Mouse (Mus musculus) hindbrain, embryonic 11.5 days (tissue): ENCODE results near the gene Rundc3b. TPM values are rescaled to one million over a fixed set of nuclear protein-coding genes. Genes with fewer than 3 reads are reported as not detected.

Experiments used
- ATAC-seq: fragments of 200-750 bp; cut with Nextera tagmentation; 2 replicates; pipeline ENCODE4 v1.8.0; 2017; ENCODE audit warnings: mild to moderate bottlenecking, moderate TSS enrichment, moderate library complexity; ENCODE audit not compliant: low FRiP score
- DNase-seq: peaks from one replicate; pipeline ENCODE4 v3.0.0-alpha.2; 2015; ENCODE audit warnings: low spot score
- H3K27ac ChIP-seq: fragments of 300-500 bp; sonication (generic); 2 replicates; pipeline ENCODE4 v1.5.1; 2014; ENCODE audit warnings: mild to moderate bottlenecking, low read depth, low read length
- H3K27me3 ChIP-seq: fragments of 300-500 bp; sonication (generic); 2 replicates; pipeline ENCODE4 v1.6.1; 2014; ENCODE audit warnings: mild to moderate bottlenecking, low read length, moderate library complexity, mixed read lengths; ENCODE audit not compliant: control insufficient read depth, insufficient read depth
- H3K36me3 ChIP-seq: fragments of 300-500 bp; sonication (generic); 2 replicates; pipeline ENCODE4 v1.6.1; 2014; ENCODE audit warnings: mild to moderate bottlenecking, low read length, moderate library complexity, mixed read lengths; ENCODE audit not compliant: control insufficient read depth, insufficient read depth
- H3K4me1 ChIP-seq: fragments of 300-500 bp; sonication (generic); replicated peaks from 2 replicates; pipeline ENCODE4 v1.6.1; 2014; ENCODE audit warnings: low read length, mixed read lengths; ENCODE audit not compliant: control insufficient read depth, insufficient read depth
- H3K4me2 ChIP-seq: fragments of 300-500 bp; sonication (generic); replicated peaks from 2 replicates; pipeline ENCODE4 v1.6.1; 2014; ENCODE audit warnings: mild to moderate bottlenecking, low read depth, low read length
- H3K4me3 ChIP-seq: fragments of 300-500 bp; sonication (generic); 2 replicates; pipeline ENCODE4 v1.5.1; 2014; ENCODE audit warnings: low read depth, low read length
- H3K9ac ChIP-seq: fragments of 300-500 bp; sonication (generic); 2 replicates; pipeline ENCODE4 v1.6.1; 2014; ENCODE audit warnings: low read depth, low read length
- H3K9me3 ChIP-seq: fragments of 300-500 bp; sonication (generic); 2 replicates; pipeline ENCODE4 v1.6.1; 2016; ENCODE audit warnings: low read length; ENCODE audit not compliant: control insufficient read depth
- WGBS: fragments of 180-500 bp; shearing (Covaris S2); extraction: QIAGEN DNeasy Blood & Tissue Kit; methylation state at CpG from one replicate; pipeline ENCODE4 v1.1.7; 2014; 5-methylcytosine and 5-hydroxymethylcytosine counted together
- polyA plus RNA-seq: library from polyadenylated mRNA; unstranded; fragments of >200 nt; fragmentation: Nextera tagmentation; extraction: Ambion mirVana; gene quantifications from 2 replicates; pipeline ENCODE4 v1.2.1, GENCODE M21; 2014

Gene Rundc3b
- polyA plus RNA-seq, 1 experiment from 2014 or later, result 15.4 TPM

GRCm38 (mm10) chr5:8648300-8648699, 25.5 kb upstream of the Rundc3b start:
- ATAC-seq, result no peak
- 80% methylated on average over 4 of the region's 4 CpGs for WGBS

GRCm38 (mm10) chr5:8634489-8634975, 11.8 kb upstream of the Rundc3b start:
- Histone ChIP-seq H3K36me3 (no peaks in the 10 kb centered on the region), H3K9ac (no peak overlapping the region), H3K4me2 (no peak overlapping the region), H3K27me3 (no peaks in the 10 kb centered on the region), H3K4me3 (no peak overlapping the region), H3K27ac (no peak overlapping the region), H3K4me1 (no peaks in the 10 kb centered on the region), H3K9me3 (no peaks in the 10 kb centered on the region)
- DNase-seq (no peak), ATAC-seq (no peak)

More at GRCm38 (mm10) chr5:8648300-8648699, 25.5 kb upstream of the Rundc3b start:
- H3K4me3 ChIP-seq, result no peak overlapping the region
- no peak overlapping the region for H3K9ac ChIP-seq
- no peaks in the 10 kb centered on the region for H3K9me3 ChIP-seq
- no peak overlapping the region for H3K4me2 ChIP-seq
- DNase-seq, result no peak
- no peaks in the 10 kb centered on the region for H3K27me3 ChIP-seq
- no peak overlapping the region for H3K27ac ChIP-seq
- no peaks in the 10 kb centered on the region for H3K36me3 ChIP-seq
- H3K4me1 ChIP-seq, result no peaks in the 10 kb centered on the region

- Histone ChIP-seq H3K4me3 (no peak overlapping the region), H3K27ac (no peak overlapping the region), H3K36me3 (no peaks in the 10 kb centered on the region), H3K4me2 (no peak overlapping the region), H3K27me3 (no peaks in the 10 kb centered on the region), H3K9ac (no peak overlapping the region), H3K4me1 (no peaks in the 10 kb centered on the region), H3K9me3 (no peaks in the 10 kb centered on the region)
- DNase-seq, result no peak
- WGBS, result 88% methylated on average over 3 of the region's 3 CpGs
- no peak for ATAC-seq
Observed at GRCm38 (mm10) chr5:8632901-8633300, 10.1 kb upstream of the Rundc3b start.

- peak overlapping the region; percentile 51 for H3K27ac ChIP-seq
- H3K9ac ChIP-seq, result peak overlapping the region; percentile 62
- H3K27me3 ChIP-seq, result no peaks in the 10 kb centered on the region
- no peaks in the 10 kb centered on the region for H3K4me1 ChIP-seq
- no peaks in the 10 kb centered on the region for H3K36me3 ChIP-seq
- DNase-seq (peak; percentile 74), ATAC-seq (peak; percentile 68)
- H3K4me3 ChIP-seq, result peak overlapping the region; percentile 79
- no peaks in the 10 kb centered on the region for H3K9me3 ChIP-seq
- WGBS, result under 1% methylated on average over 33 of the region's 49 CpGs
- H3K4me2 ChIP-seq, result peak overlapping the region; percentile 82
Observed at GRCm38 (mm10) chr5:8622071-8622595, 619 bp downstream of the Rundc3b start.

- Histone ChIP-seq H3K36me3 (no peaks in the 10 kb centered on the region), H3K27me3 (no peaks in the 10 kb centered on the region), H3K9me3 (no peaks in the 10 kb centered on the region), H3K27ac (no peak overlapping the region), H3K9ac (no peak overlapping the region), H3K4me3 (no peak overlapping the region), H3K4me2 (no peak overlapping the region), H3K4me1 (no peaks in the 10 kb centered on the region)
- DNase-seq (peak; percentile 5), ATAC-seq (no peak)
- 32% methylated on average over 3 of the region's 3 CpGs for WGBS
Observed at GRCm38 (mm10) chr5:8571118-8571517, 51.6 kb downstream of the Rundc3b start.

GRCm38 (mm10) chr5:8566867-8567266, 55.9 kb downstream of the Rundc3b start:
- 52% methylated on average over 3 of the region's 3 CpGs for WGBS
- H3K27ac ChIP-seq, result no peak overlapping the region
- no peak overlapping the region for H3K4me2 ChIP-seq
- no peaks in the 10 kb centered on the region for H3K9me3 ChIP-seq
- no peaks in the 10 kb centered on the region for H3K4me1 ChIP-seq
- no peaks in the 10 kb centered on the region for H3K36me3 ChIP-seq
- ATAC-seq (no peak), DNase-seq (no peak)
- no peak overlapping the region for H3K9ac ChIP-seq
- no peaks in the 10 kb centered on the region for H3K27me3 ChIP-seq
- no peak overlapping the region for H3K4me3 ChIP-seq

GRCm38 (mm10) chr5:8544512-8544911, 78.2 kb downstream of the Rundc3b start:
- Histone ChIP-seq H3K4me2 (no peak overlapping the region), H3K27ac (no peak overlapping the region), H3K9ac (no peak overlapping the region), H3K36me3 (no peaks in the 10 kb centered on the region), H3K4me3 (no peak overlapping the region), H3K9me3 (no peaks in the 10 kb centered on the region), H3K4me1 (no peaks in the 10 kb centered on the region), H3K27me3 (no peaks in the 10 kb centered on the region)
- ATAC-seq (no peak), DNase-seq (no peak)
- 37% methylated on average over 2 of the region's 5 CpGs for WGBS

GRCm38 (mm10) chr5:8542631-8543207, 80.0 kb downstream of the Rundc3b start:
- no peak overlapping the region for H3K4me2 ChIP-seq
- H3K9me3 ChIP-seq, result no peaks in the 10 kb centered on the region
- no peaks in the 10 kb centered on the region for H3K36me3 ChIP-seq
- ATAC-seq (no peak), DNase-seq (no peak)
- H3K4me3 ChIP-seq, result no peak overlapping the region
- 39% methylated on average over 3 of the region's 3 CpGs for WGBS
- no peak overlapping the region for H3K9ac ChIP-seq
- no peaks in the 10 kb centered on the region for H3K4me1 ChIP-seq
- H3K27ac ChIP-seq, result no peak overlapping the region
- H3K27me3 ChIP-seq, result no peaks in the 10 kb centered on the region
